Mouse (Mus musculus) hindbrain, embryonic 16.5 days (tissue): ENCODE measurements around the gene Hdac7. TPM values are rescaled to one million over a fixed set of nuclear protein-coding genes. Genes with fewer than 3 reads are reported as not detected.

Source experiments
- ATAC-seq: fragments of 200-750 bp; cut with Nextera tagmentation; 2 replicates; pipeline ENCODE4 v1.8.0; 2017; ENCODE audit warnings: moderate TSS enrichment, moderate library complexity
- H3K27ac ChIP-seq: fragments of 300-500 bp; sonication (generic); 2 replicates; pipeline ENCODE4 v1.5.1; 2014; ENCODE audit warnings: low read depth, mild to moderate bottlenecking, control low read depth, low read length, moderate library complexity
- H3K27me3 ChIP-seq: fragments of 300-500 bp; sonication (generic); replicated peaks from 2 replicates; pipeline ENCODE4 v1.6.1; 2014; ENCODE audit warnings: low read length; ENCODE audit not compliant: control insufficient read depth, insufficient read depth
- H3K36me3 ChIP-seq: fragments of 300-500 bp; sonication (generic); 2 replicates; pipeline ENCODE4 v1.6.1; 2014; ENCODE audit warnings: mild to moderate bottlenecking, low read length, moderate library complexity, mixed read lengths; ENCODE audit not compliant: control insufficient read depth, insufficient read depth
- H3K4me1 ChIP-seq: fragments of 300-500 bp; sonication (generic); 2 replicates; pipeline ENCODE4 v1.6.1; 2014; ENCODE audit warnings: low read depth, low read length; ENCODE audit not compliant: control insufficient read depth, insufficient read depth
- H3K4me2 ChIP-seq: fragments of 300-500 bp; sonication (generic); 2 replicates; pipeline ENCODE4 v1.6.1; 2014; ENCODE audit warnings: mild to moderate bottlenecking, low read length, control low read depth, moderate library complexity
- H3K4me3 ChIP-seq: fragments of 300-500 bp; sonication (generic); 2 replicates; pipeline ENCODE4 v1.5.1; 2014; ENCODE audit warnings: mild to moderate bottlenecking, low read length, control low read depth, moderate library complexity
- H3K9ac ChIP-seq: fragments of 300-500 bp; sonication (generic); 2 replicates; pipeline ENCODE4 v1.6.1; 2014; ENCODE audit warnings: low read depth, mild to moderate bottlenecking, control low read depth, low read length, moderate library complexity
- H3K9me3 ChIP-seq: fragments of 300-500 bp; sonication (generic); 2 replicates; pipeline ENCODE4 v1.6.1; 2014; ENCODE audit warnings: mild to moderate bottlenecking, low read length, moderate library complexity; ENCODE audit not compliant: control insufficient read depth
- WGBS: fragments of 180-500 bp; shearing (Covaris S2); extraction: QIAGEN DNeasy Blood & Tissue Kit; methylation state at CpG from one replicate; pipeline ENCODE4 v1.1.7; 2014; 5-methylcytosine and 5-hydroxymethylcytosine counted together
- polyA plus RNA-seq: library from polyadenylated mRNA; unstranded; fragments of >200 nt; fragmentation: Nextera tagmentation; extraction: Ambion mirVana; gene quantifications from 2 replicates; pipeline ENCODE4 v1.2.1, GENCODE M21; 2015

Hdac7 gene
- polyA plus RNA-seq, 1 experiment from 2014 or later = 25.2 TPM

- peaks cover 10% of the 10 kb centered on the region for H3K4me1 ChIP-seq
- ATAC-seq = no peak
- no peaks in the 10 kb centered on the region for H3K27me3 ChIP-seq
- no peak overlapping the region for H3K9ac ChIP-seq
- no peak overlapping the region for H3K4me2 ChIP-seq
- H3K9me3 ChIP-seq = no peaks in the 10 kb centered on the region
- H3K36me3 ChIP-seq = no peaks in the 10 kb centered on the region
- WGBS = 93% methylated on average over 10 of the region's 10 CpGs
- H3K27ac ChIP-seq = no peak overlapping the region
- no peak overlapping the region for H3K4me3 ChIP-seq
Measured at GRCm38 (mm10) chr15:97746278-97746677, 98.0 kb downstream of the Hdac7 start.

GRCm38 (mm10) chr15:97745331-97745730, 99.0 kb downstream of the Hdac7 start:
- H3K4me1 ChIP-seq = peaks cover 6% of the 10 kb centered on the region
- H3K9ac ChIP-seq = no peak overlapping the region
- no peaks in the 10 kb centered on the region for H3K36me3 ChIP-seq
- H3K9me3 ChIP-seq = no peaks in the 10 kb centered on the region
- no peak overlapping the region for H3K4me3 ChIP-seq
- no peaks in the 10 kb centered on the region for H3K27me3 ChIP-seq
- no peak for ATAC-seq
- WGBS = 67% methylated on average over 10 of the region's 10 CpGs
- H3K27ac ChIP-seq = no peak overlapping the region
- no peak overlapping the region for H3K4me2 ChIP-seq

DNA sequence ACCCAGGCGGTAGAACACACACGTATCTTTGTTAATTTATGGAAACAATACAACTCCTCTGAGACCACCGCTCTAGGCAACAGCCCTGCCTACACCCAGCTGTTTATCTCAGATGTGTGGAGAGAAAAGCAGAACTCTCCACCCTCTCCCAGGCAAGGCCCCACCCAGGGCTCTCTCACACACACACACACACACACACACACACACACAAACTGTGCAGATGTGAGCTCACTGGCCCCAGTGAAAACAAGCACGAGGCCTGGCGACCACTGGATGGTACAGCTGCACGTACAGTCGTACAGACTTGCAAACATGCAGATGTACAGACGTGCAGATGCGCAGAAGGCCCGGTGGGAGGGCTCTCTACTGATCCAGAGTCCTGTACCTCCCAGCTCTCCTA, 99.4 kb downstream of the Hdac7 start:
- H3K36me3 ChIP-seq = no peaks in the 10 kb centered on the region
- H3K27ac ChIP-seq = no peak overlapping the region
- WGBS = 58% methylated on average over 10 of the region's 10 CpGs
- H3K9me3 ChIP-seq = 0 out of 2 replicates have a peak, but pooled peaks cover 2% of the 10 kb centered on the region
- no peak overlapping the region for H3K9ac ChIP-seq
- no peak overlapping the region for H3K4me3 ChIP-seq
- no peaks in the 10 kb centered on the region for H3K27me3 ChIP-seq
- peak; percentile 55 for ATAC-seq
- H3K4me1 ChIP-seq = peaks cover 6% of the 10 kb centered on the region
- no peak overlapping the region for H3K4me2 ChIP-seq

DNA sequence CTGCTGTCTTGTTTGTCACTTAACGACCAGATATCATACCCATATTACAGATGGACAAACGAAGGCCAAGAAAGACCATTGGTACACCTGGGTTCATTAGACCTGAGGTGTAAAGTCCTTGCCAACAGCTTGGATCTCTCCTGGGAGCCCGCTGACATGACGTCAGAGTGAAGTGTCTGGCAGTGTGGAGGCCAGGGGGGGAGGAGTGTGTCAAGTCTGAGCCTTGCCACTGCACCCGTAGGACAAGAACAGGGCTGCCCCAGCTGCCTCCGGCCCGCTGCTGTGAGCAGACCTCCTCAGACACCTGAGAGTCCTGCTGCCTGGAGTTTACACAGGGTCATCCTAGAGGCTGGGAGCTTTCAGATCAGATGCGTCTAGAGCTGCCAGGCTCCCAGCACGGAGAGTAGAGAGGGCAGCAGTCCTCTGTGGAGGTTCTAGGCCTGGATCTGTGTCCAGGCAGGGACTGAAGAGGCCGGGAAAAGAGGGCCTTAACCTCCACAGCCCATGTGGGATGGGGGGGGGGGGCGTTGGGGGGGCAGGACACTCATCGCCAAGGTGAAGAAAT, 100.3 kb downstream of the Hdac7 start:
- no peak for ATAC-seq
- H3K27me3 ChIP-seq = no peaks in the 10 kb centered on the region
- no peak overlapping the region for H3K4me2 ChIP-seq
- H3K4me1 ChIP-seq = peaks cover 6% of the 10 kb centered on the region
- H3K4me3 ChIP-seq = no peak overlapping the region
- H3K27ac ChIP-seq = no peak overlapping the region
- 0 out of 2 replicates have a peak, but pooled peaks cover 2% of the 10 kb centered on the region for H3K9me3 ChIP-seq
- peak overlapping the region; percentile 22; the same call in 1 of the 2 replicates for H3K9ac ChIP-seq
- H3K36me3 ChIP-seq = no peaks in the 10 kb centered on the region
- 68% methylated on average over 12 of the region's 12 CpGs for WGBS

DNA sequence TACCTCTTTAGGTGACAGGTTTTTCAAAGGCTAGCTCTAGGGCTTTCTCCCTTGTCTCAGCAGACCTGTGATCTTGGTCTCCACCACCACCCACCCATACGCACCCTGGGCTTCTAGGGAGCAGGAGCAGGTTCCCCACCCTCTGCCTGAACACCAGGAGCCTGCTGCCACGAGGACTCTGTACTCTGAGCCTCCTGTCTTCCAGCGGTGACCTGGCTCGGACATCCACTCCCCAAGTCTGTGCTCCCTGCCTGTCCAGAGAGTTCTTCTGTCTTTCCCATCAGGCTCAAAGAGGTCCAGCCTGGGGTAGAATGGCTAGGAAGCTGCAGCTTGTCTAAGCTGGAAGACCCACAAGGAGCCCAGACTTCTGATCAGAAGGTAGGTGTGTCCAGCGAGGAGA, 101.1 kb downstream of the Hdac7 start:
- H3K4me2 ChIP-seq = no peak overlapping the region
- no peak overlapping the region for H3K27ac ChIP-seq
- H3K27me3 ChIP-seq = no peaks in the 10 kb centered on the region
- no peaks in the 10 kb centered on the region for H3K36me3 ChIP-seq
- H3K4me1 ChIP-seq = peaks cover 6% of the 10 kb centered on the region
- ATAC-seq = no peak
- no peak overlapping the region for H3K4me3 ChIP-seq
- H3K9me3 ChIP-seq = peaks cover 2% of the 10 kb centered on the region; the same call in 1 of the 2 replicates
- no peak overlapping the region for H3K9ac ChIP-seq
- 91% methylated on average over 5 of the region's 5 CpGs for WGBS

Other genes with a start within 250 kb of the Hdac7 start
- 32.8 and 33.8 TPM in 2 replicates for gene Rpap3, start 138.7 kb downstream of the Hdac7 start, polyA plus RNA-seq
- 0.14 and 0.41 TPM in 2 replicates for gene Endou, start 113.2 kb downstream of the Hdac7 start, polyA plus RNA-seq
- gene Rapgef3, start 76.5 kb downstream of the Hdac7 start, polyA plus RNA-seq = 17.8 and 18.4 TPM in 2 replicates
- gene Slc48a1, start 66.0 kb downstream of the Hdac7 start, polyA plus RNA-seq = 118 and 122 TPM in 2 replicates
- gene Vdr, start 66.1 kb upstream of the Hdac7 start, polyA plus RNA-seq = 0.17 and 0.26 TPM in 2 replicates
- 58.3 and 60.6 TPM in 2 replicates for gene Tmem106c, start 119.7 kb upstream of the Hdac7 start, polyA plus RNA-seq
- 11.9 and 43.4 TPM in 2 replicates for gene Col2a1, start 160.2 kb upstream of the Hdac7 start, polyA plus RNA-seq
- 99.4 and 106 TPM in 2 replicates for gene Pfkm, start 248.1 kb upstream of the Hdac7 start, polyA plus RNA-seq
- gene Senp1, start 249.2 kb upstream of the Hdac7 start, polyA plus RNA-seq = 17.3 and 18.9 TPM in 2 replicates